Mouse (Mus musculus) forelimb bud, embryonic 11.5 days (tissue): ENCODE measurements at regions not wholly inside any gene's neighbourhood (a gene's known extent, or its start where the extent isn't known, plus 50 kb on each side); places are given as distances from the start of the nearest gene placed in this dataset.

Source experiments
- DNase-seq: peaks from one replicate; pipeline ENCODE4 v3.0.0-alpha.2; 2012; ENCODE audit warnings: low read depth, low spot score

GRCm38 (mm10) chr15:7005142-7005541 is 85.3 kb upstream of the Lifr start:
- no peak for DNase-seq

- no peak for DNase-seq
Observed at GRCm38 (mm10) chr15:7006271-7006670, 84.1 kb upstream of the Lifr start.

GRCm38 (mm10) chr15:7008725-7009380 is 81.6 kb upstream of the Lifr start:
- DNase-seq, result no peak

- DNase-seq, result peak; percentile 32
Observed at GRCm38 (mm10) chr15:7010966-7011695, 79.3 kb upstream of the Lifr start.

- no peak for DNase-seq
Observed at GRCm38 (mm10) chr15:7011696-7012070, 78.7 kb upstream of the Lifr start.

GRCm38 (mm10) chr15:7012446-7012845 is 78.0 kb upstream of the Lifr start:
- no peak for DNase-seq

- no peak for DNase-seq
Observed at GRCm38 (mm10) chr15:7013047-7013446, 77.4 kb upstream of the Lifr start.

- no peak for DNase-seq
Observed at GRCm38 (mm10) chr15:7014984-7015383, 75.4 kb upstream of the Lifr start.

- DNase-seq, result no peak
Observed at GRCm38 (mm10) chr15:7016018-7016417, 74.4 kb upstream of the Lifr start.

- no peak for DNase-seq
Observed at GRCm38 (mm10) chr15:7017281-7017845, 73.1 kb upstream of the Lifr start.

GRCm38 (mm10) chr15:7022660-7023059 is 67.8 kb upstream of the Lifr start:
- no peak for DNase-seq

- no peak for DNase-seq
Observed at GRCm38 (mm10) chr15:7025194-7025593, 65.2 kb upstream of the Lifr start.

- no peak for DNase-seq
Observed at GRCm38 (mm10) chr15:7031297-7032043, 58.9 kb upstream of the Lifr start.

GRCm38 (mm10) chr15:7037475-7037874 is 52.9 kb upstream of the Lifr start:
- DNase-seq, result no peak

- no peak for DNase-seq
Observed at GRCm38 (mm10) chr15:7039119-7039518, 51.3 kb upstream of the Lifr start.

GRCm38 (mm10) chr15:7039825-7040224 is 50.6 kb upstream of the Lifr start:
- DNase-seq, result no peak
